Mouse (Mus musculus) heart, postnatal 0 days (tissue): ENCODE data around the gene Gpr182. TPM values are rescaled to one million over a fixed set of nuclear protein-coding genes. Genes with fewer than 3 reads are reported as not detected.

Source experiments
- ATAC-seq: fragments of 200-750 bp; cut with Nextera tagmentation; 2 replicates; pipeline ENCODE4 v1.8.0; 2017; ENCODE audit warnings: low read depth, moderate number of reproducible peaks, moderate library complexity; ENCODE audit not compliant: insufficient read depth
- DNase-seq: peaks from one replicate; pipeline ENCODE4 v3.0.0-alpha.2; 2016; ENCODE audit warnings: low spot score
- H3K27ac ChIP-seq: fragments of 300-500 bp; sonication (generic); 2 replicates; pipeline ENCODE4 v1.5.1; 2014; ENCODE audit warnings: low read depth, mild to moderate bottlenecking
- H3K27me3 ChIP-seq: fragments of 300-500 bp; sonication (generic); 2 replicates; pipeline ENCODE4 v1.6.1; 2014; ENCODE audit warnings: low read length, mixed read lengths; ENCODE audit not compliant: control insufficient read depth, insufficient read depth
- H3K36me3 ChIP-seq: fragments of 300-500 bp; sonication (generic); replicated peaks from 2 replicates; pipeline ENCODE4 v1.6.1; 2014; ENCODE audit warnings: low read length, mixed read lengths; ENCODE audit not compliant: control insufficient read depth, insufficient read depth
- H3K4me1 ChIP-seq: fragments of 300-500 bp; sonication (generic); 2 replicates; pipeline ENCODE4 v1.6.1; 2014; ENCODE audit warnings: antibody characterized with exemption; ENCODE audit not compliant: control insufficient read depth, insufficient read depth
- H3K4me2 ChIP-seq: fragments of 300-500 bp; sonication (generic); 2 replicates; pipeline ENCODE4 v1.6.1; 2014; ENCODE audit warnings: low read depth, mild to moderate bottlenecking, low read length, moderate library complexity
- H3K4me3 ChIP-seq: fragments of 300-500 bp; sonication (generic); 2 replicates; pipeline ENCODE4 v1.5.1; 2014; ENCODE audit warnings: low read depth, low read length
- H3K9ac ChIP-seq: fragments of 300-500 bp; sonication (generic); replicated peaks from 2 replicates; pipeline ENCODE4 v1.6.1; 2014; ENCODE audit warnings: low read depth, low read length, mixed read lengths
- H3K9me3 ChIP-seq: fragments of 300-500 bp; sonication (generic); replicated peaks from 2 replicates; pipeline ENCODE4 v1.6.1; 2016; ENCODE audit warnings: low read length; ENCODE audit not compliant: control insufficient read depth
- CTCF ChIP-seq: IDR thresholded peaks from 2 replicates; pipeline ENCODE4 v1.5.1; 2016; ENCODE audit warnings: antibody characterized with exemption, control low read depth, low read depth
- EP300 ChIP-seq: IDR thresholded peaks from 2 replicates; pipeline ENCODE4 v1.6.1; 2016; ENCODE audit warnings: antibody characterized with exemption, low read depth
- WGBS: fragments of 180-500 bp; shearing (Covaris S2); extraction: QIAGEN DNeasy Blood & Tissue Kit; methylation state at CpG from one replicate; pipeline ENCODE4 v1.1.7; 2014; 5-methylcytosine and 5-hydroxymethylcytosine counted together
- polyA plus RNA-seq: library from polyadenylated mRNA; unstranded; fragments of >200 nt; fragmentation: Nextera tagmentation; extraction: Ambion mirVana; gene quantifications from 2 replicates; pipeline ENCODE4 v1.2.1, GENCODE M21; 2015
- total RNA-seq: library from RNA; depleted of rRNA; stranded (reverse); fragments of >200 nt; gene quantifications from 2 replicates; pipeline ENCODE4 v1.2.3, GENCODE M21; 2014; ENCODE audit warnings: low replicate concordance; rRNA removed

Gene Gpr182
- total and polyA plus RNA-seq, 2 experiments from 2014 or later = 9.9 to 13.6 TPM

- Histone ChIP-seq H3K27ac (no peak overlapping the region), H3K36me3 (no peaks in the 10 kb centered on the region), H3K27me3 (no peaks in the 10 kb centered on the region), H3K9me3 (no peaks in the 10 kb centered on the region), H3K9ac (no peak overlapping the region), H3K4me3 (no peak overlapping the region), H3K4me2 (no peak overlapping the region), H3K4me1 (peaks cover 12% of the 10 kb centered on the region)
- no peak for DNase-seq
- no peak for ATAC-seq
- WGBS = 53% methylated on average over 2 of the region's 2 CpGs
- no peak for TF ChIP-seq CTCF
- TF ChIP-seq EP300 = no peak
These were observed 47.2 kb downstream of the Gpr182 start for GRCm38 (mm10) chr10:127704293-127704692.

GRCm38 (mm10) chr10:127703299-127703698 is 48.2 kb downstream of the Gpr182 start:
- peaks cover 12% of the 10 kb centered on the region for H3K4me1 ChIP-seq
- peaks cover 5% of the 10 kb centered on the region; the same call in 1 of the 2 replicates for H3K36me3 ChIP-seq
- ATAC-seq (no peak), DNase-seq (no peak)
- H3K9me3 ChIP-seq = no peaks in the 10 kb centered on the region
- no peaks in the 10 kb centered on the region for H3K27me3 ChIP-seq
- H3K9ac ChIP-seq = no peak overlapping the region
- no peak overlapping the region for H3K4me3 ChIP-seq
- no peak overlapping the region for H3K27ac ChIP-seq
- WGBS = 27% methylated on average over 3 of the region's 4 CpGs
- TF ChIP-seq CTCF (no peak), EP300 (no peak)
- no peak overlapping the region for H3K4me2 ChIP-seq

- Histone ChIP-seq H3K27ac (no peak overlapping the region), H3K9me3 (no peaks in the 10 kb centered on the region), H3K36me3 (peaks cover 39% of the 10 kb centered on the region), H3K9ac (no peak overlapping the region), H3K4me1 (no peaks in the 10 kb centered on the region), H3K4me3 (no peak overlapping the region), H3K27me3 (no peaks in the 10 kb centered on the region), H3K4me2 (no peak overlapping the region)
- TF ChIP-seq CTCF (no peak), EP300 (no peak)
- DNase-seq = no peak
- 89% methylated on average over 7 of the region's 7 CpGs for WGBS
- ATAC-seq = no peak
These were observed 52.6 kb downstream of the Gpr182 start for GRCm38 (mm10) chr10:127698966-127699365.

Other genes starting within 250 kb of the Gpr182 start
- gene Ndufa4l2, start 236.8 kb downstream of the Gpr182 start, total RNA-seq = 43.8 and 68.3 TPM in 2 replicates
- gene Ndufa4l2, start 236.8 kb downstream of the Gpr182 start, polyA plus RNA-seq = 46.4 and 47.6 TPM in 2 replicates
- gene Shmt2, start 229.3 kb downstream of the Gpr182 start, total RNA-seq = 109 and 161 TPM in 2 replicates
- 47.9 and 51.5 TPM in 2 replicates for gene Shmt2, start 229.3 kb downstream of the Gpr182 start, polyA plus RNA-seq
- not detected in 2 replicates for gene Nxph4, start 217.2 kb downstream of the Gpr182 start, total RNA-seq
- 0.41 and 0.49 TPM in 2 replicates for gene Nxph4, start 217.2 kb downstream of the Gpr182 start, polyA plus RNA-seq
- gene Lrp1, start 130.6 kb downstream of the Gpr182 start, total RNA-seq = 37.0 and 65.9 TPM in 2 replicates
- gene Lrp1, start 130.6 kb downstream of the Gpr182 start, polyA plus RNA-seq = 15.4 and 15.7 TPM in 2 replicates
- 38.1 and 42.3 TPM in 2 replicates for gene Stat6, start 108.7 kb downstream of the Gpr182 start, total RNA-seq
- gene Stat6, start 108.7 kb downstream of the Gpr182 start, polyA plus RNA-seq = 24.0 and 24.6 TPM in 2 replicates
- 10.0 and 16.0 TPM in 2 replicates for gene Nemp1, start 84.8 kb downstream of the Gpr182 start, total RNA-seq
- 4.2 and 4.5 TPM in 2 replicates for gene Nemp1, start 84.8 kb downstream of the Gpr182 start, polyA plus RNA-seq
- 15.3 and 17.0 TPM in 2 replicates for gene Nab2, start 83.2 kb downstream of the Gpr182 start, total RNA-seq
- 4.0 and 5.3 TPM in 2 replicates for gene Nab2, start 83.2 kb downstream of the Gpr182 start, polyA plus RNA-seq
- not detected in 2 replicates for gene Myo1a, start 46.6 kb downstream of the Gpr182 start, total RNA-seq
- gene Myo1a, start 46.6 kb downstream of the Gpr182 start, polyA plus RNA-seq = 0.04 and 0.05 TPM in 2 replicates
- gene Tac2, start 27.3 kb downstream of the Gpr182 start, total RNA-seq = not detected in 2 replicates
- gene Tac2, start 27.3 kb downstream of the Gpr182 start, polyA plus RNA-seq = 0.23 and 0.25 TPM in 2 replicates
- 5.2 and 5.8 TPM in 2 replicates for gene Zbtb39, start 12.2 kb downstream of the Gpr182 start, total RNA-seq
- 0.94 and 1.1 TPM in 2 replicates for gene Zbtb39, start 12.2 kb downstream of the Gpr182 start, polyA plus RNA-seq
- not detected in 2 replicates for gene Rdh1, start 8.0 kb upstream of the Gpr182 start, total RNA-seq
- gene Rdh1, start 8.0 kb upstream of the Gpr182 start, polyA plus RNA-seq = not detected in 2 replicates
- gene Rdh16f1, start 8.1 kb upstream of the Gpr182 start, total RNA-seq = not detected in 2 replicates
- 0.22 TPM in 1 of 2 replicates, not detected in the other for gene Rdh16f1, start 8.1 kb upstream of the Gpr182 start, polyA plus RNA-seq
- 0.04 and 0.27 TPM in 2 replicates for gene Rdh9, start 24.7 kb upstream of the Gpr182 start, total RNA-seq
- gene Rdh9, start 24.7 kb upstream of the Gpr182 start, polyA plus RNA-seq = 0.34 TPM in 1 of 2 replicates, not detected in the other
- gene Rdh16, start 49.4 kb upstream of the Gpr182 start, total RNA-seq = not detected in 2 replicates
- gene Rdh16, start 49.4 kb upstream of the Gpr182 start, polyA plus RNA-seq = not detected in 2 replicates
- gene Rdh19, start 98.2 kb upstream of the Gpr182 start, total RNA-seq = not detected in 2 replicates
- gene Rdh19, start 98.2 kb upstream of the Gpr182 start, polyA plus RNA-seq = not detected in 2 replicates
- not detected in 2 replicates for gene Rdh16f2, start 114.7 kb upstream of the Gpr182 start, total RNA-seq
- gene Rdh16f2, start 114.7 kb upstream of the Gpr182 start, polyA plus RNA-seq = not detected in 2 replicates
- 0.46 TPM in 1 of 2 replicates, not detected in the other for gene Rdh7, start 137.1 kb upstream of the Gpr182 start, total RNA-seq
- gene Rdh7, start 137.1 kb upstream of the Gpr182 start, polyA plus RNA-seq = not detected in 2 replicates
- not detected in 2 replicates for gene Sdr9c7, start 146.8 kb upstream of the Gpr182 start, total RNA-seq
- not detected in 2 replicates for gene Sdr9c7, start 146.8 kb upstream of the Gpr182 start, polyA plus RNA-seq